Mouse (Mus musculus): Measurements from ENCODE around the gene Teddm1a.

Teddm1a gene

DNA sequence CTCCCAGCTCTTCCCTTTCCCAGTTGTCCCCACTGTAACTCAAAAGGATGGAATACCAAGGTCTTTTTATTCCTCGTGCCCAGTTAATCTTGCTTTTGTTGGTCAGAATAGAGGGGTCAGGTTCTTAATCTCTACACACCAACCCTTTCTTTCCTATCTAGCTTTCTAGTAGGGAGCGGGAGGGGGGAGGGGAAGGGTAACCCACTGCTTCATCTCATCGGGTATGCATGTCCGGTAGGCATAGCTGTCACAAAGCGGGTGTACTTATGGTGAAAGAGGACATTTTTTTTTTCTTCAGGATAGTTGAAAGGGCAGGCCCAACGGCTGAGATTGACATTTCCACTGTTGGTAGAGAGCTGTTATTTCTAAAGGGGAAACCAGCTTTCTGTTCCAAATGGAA lies 16.7 kb downstream of the Teddm1a start:
- DNase-seq, result no peak

DNA sequence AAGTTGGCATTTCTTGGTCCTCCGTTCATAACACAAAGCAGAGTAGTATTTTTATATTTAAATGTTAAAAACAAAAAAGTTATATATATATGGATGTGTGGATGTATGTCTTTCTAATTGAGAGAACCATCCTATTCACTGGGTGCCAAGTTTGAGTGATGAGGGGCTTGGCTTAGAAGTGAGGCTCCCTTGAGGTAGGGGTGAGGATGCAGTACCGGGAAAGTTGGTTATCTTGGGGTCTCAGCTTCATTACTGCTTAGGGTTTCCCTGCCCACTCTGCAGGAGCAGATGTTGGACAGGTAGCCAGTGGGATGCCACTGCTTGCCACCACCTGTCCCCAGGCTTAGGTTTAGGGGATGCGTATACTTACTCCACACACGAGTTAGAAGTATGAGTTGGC lies 17.2 kb downstream of the Teddm1a start:
- no peak for DNase-seq

GRCm38 (mm10) chr1:153909213-153909962 lies 17.8 kb downstream of the Teddm1a start:
- DNase-seq, result no peak

- DNase-seq, result no peak
Measured at GRCm38 (mm10) chr1:153909963-153910291, 18.4 kb downstream of the Teddm1a start.

GRCm38 (mm10) chr1:153910423-153910822 lies 18.9 kb downstream of the Teddm1a start:
- DNase-seq, result no peak

- DNase-seq, result no peak
Measured at GRCm38 (mm10) chr1:153911276-153911795, 19.8 kb downstream of the Teddm1a start.

DNA sequence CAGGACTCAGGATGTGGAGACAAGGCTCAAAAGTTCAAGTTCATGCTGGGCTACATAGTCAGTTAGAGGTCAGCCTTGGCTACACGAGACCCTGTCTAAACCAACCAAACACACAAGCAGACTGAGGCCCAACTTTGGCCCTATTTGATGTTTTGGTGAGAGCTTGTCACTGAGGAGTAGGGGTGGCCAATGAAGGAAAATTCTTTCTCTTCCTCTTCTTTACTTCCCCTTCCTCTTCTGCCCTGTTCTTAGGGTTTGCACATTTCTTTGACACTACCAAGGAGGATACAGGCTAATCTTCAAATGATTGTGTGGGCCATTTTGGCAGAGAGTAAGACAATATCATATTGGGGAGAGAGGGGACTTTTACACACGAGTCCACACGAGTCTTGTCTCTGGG lies 22.3 kb downstream of the Teddm1a start:
- no peak for DNase-seq

- DNase-seq, result no peak
Measured at GRCm38 (mm10) chr1:153918521-153919206, 27.1 kb downstream of the Teddm1a start.

- no peak for DNase-seq
Measured at GRCm38 (mm10) chr1:153921642-153922041, 30.1 kb downstream of the Teddm1a start.

DNA sequence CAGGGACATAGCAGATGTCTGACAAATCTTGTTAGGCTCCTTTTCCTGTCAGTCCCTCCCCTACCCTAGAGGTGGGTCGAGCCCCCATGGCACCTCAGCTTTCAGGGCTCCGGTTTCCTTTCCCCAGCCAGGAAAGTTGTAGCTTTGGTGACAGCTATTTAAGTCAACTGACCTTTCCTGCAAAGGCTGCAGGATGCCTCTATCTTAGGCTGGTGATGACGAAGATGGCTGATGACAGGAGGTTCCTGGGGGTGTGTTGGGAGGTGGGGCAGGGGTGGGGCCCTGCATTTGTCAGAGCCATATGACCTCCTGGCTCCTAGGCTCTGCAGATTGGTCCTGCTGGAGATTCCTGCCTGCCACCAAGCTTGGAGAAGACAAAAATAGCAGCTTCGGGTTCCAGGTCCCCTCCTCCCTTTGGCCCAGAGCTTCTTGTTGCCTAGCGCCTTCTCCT lies 31.1 kb downstream of the Teddm1a start:
- no peak for DNase-seq

DNA sequence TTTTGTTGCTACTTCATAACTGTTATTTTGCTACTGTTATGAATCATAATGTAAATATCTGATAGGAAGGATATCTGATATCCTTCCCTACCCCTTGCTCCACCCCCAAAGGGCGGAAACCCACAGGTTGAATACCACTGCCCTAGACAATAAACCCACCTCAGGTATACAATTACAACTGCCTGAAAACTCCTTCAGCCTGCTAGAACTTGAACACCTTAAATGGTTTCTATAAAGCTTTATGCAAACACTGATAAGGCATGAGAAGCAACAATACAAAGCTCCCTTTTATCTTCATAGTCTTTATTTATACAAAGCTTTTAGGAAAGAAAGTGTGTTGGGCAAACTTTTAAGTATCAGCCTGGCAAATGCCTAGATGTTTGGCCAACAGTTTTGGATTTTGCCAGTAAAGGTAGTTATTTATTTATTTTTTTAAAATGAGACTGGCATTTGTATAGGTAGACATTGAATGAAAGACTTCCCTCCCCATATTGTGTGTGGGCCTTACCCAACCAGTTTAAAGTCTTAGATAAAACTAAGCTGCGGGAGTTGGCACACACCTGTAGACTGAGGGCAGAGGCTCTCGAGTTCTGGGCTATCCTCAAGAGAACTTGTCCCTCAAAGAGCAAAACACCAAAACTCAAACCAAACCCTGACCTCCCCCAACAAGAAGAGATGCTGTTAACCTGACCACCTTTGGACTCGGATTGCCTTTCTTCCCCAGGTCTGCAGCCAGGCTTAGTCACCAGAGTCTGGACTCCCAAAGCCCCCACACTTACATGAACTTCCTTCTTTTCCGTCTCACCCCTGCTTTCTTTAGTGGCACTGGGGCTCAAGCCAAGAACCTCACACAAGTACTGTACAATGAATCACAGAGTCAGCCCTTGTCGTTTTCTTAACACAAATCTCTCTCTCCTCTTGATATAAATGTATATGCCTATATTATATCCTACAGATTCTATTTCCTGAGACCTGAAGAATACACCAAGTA lies 33.1 kb downstream of the Teddm1a start:
- no peak for DNase-seq

GRCm38 (mm10) chr1:153930431-153930830 lies 38.9 kb downstream of the Teddm1a start:
- no peak for DNase-seq

DNA sequence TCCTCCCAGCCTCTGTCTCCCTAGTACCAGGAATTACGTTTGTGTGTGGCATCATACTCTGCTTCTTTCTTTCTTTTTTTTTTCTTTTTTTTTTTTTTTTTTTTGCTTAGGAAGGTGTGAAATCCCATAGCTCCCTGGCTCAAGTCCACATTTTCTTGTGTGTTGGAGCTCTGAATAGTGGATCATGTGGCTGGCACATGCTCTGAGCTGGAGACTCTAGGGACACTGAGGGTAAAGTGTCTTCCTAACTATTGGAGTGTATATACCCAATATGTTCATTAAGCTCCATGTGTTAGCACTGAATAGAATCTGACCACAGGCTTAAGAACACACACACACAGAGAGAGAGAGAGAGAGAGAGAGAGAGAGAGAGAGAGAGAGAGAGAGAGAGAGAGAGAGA lies 42.2 kb downstream of the Teddm1a start:
- DNase-seq, result no peak

- DNase-seq, result no peak
Measured at GRCm38 (mm10) chr1:153935844-153936380, 44.4 kb downstream of the Teddm1a start.

DNA sequence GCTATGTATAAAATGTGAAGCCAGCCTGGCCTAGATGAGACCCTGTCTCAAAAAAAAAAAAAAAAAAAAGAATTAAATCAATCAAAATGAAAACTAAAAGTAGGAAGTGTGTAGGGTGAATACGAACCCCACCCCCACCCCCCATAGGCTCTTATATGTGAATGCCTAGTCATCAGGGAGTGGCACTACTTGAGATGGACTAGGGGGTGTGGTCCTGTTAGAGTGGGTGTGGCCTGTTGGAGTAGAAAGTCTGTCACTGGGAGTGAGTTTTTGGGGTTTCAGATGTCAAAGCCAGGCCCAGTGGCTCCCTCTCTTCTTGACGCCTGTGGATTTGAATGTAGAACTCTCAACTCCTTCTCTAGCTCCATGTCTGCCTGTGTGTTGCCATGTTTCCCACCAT lies 45.5 kb downstream of the Teddm1a start:
- no peak for DNase-seq

DNA sequence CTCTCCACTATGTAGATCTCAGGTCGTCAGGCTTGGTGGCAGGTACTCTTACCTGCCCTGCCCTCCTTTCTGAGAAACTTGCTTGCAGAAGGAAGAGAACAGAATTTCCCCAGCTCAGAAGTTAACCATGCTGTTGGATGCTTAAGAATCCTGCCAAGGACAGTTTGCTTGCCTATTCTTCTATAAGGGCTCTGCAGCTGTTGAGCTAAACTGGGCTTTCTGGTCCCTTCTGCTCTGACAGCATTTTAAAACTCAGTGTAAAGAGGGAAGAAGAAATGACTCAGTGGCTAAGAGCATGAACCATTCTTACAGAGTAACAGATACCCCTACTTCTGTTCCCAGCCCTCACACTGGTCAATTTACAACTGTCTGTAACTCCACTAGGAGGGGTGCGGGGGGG lies 49.4 kb downstream of the Teddm1a start:
- DNase-seq, result no peak
